Mouse (Mus musculus) C2C12 (cell line): Measurements from ENCODE around the gene Hist1h4c. TPM values are rescaled to one million over a fixed set of nuclear protein-coding genes. Genes with fewer than 3 reads are reported as not detected.

Experiments
- H3K27me3 ChIP-seq: one replicate; pipeline ENCODE4 v1.6.1; 2011; ENCODE audit not compliant: control insufficient read depth, insufficient read depth, insufficient read length
- H3K36me3 ChIP-seq: one replicate; pipeline ENCODE4 v1.6.1; 2011; ENCODE audit not compliant: control insufficient read depth, insufficient read depth
- H3K4me3 ChIP-seq: one replicate; pipeline ENCODE4 v1.5.1; 2011; ENCODE audit warnings: mild to moderate bottlenecking, control low read depth; ENCODE audit not compliant: poor library complexity, insufficient read depth, severe bottlenecking
- H3K79me2 ChIP-seq: one replicate; pipeline ENCODE4 v1.6.1; 2011; ENCODE audit not compliant: control insufficient read depth, insufficient read depth
- H3K79me3 ChIP-seq: one replicate; pipeline ENCODE4 v1.6.1; 2011; ENCODE audit warnings: low read depth, control low read depth
- H3ac ChIP-seq: one replicate; pipeline ENCODE3; 2011; ENCODE audit warnings: low read depth; ENCODE audit not compliant: control insufficient read depth, insufficient read length
- CEBPB ChIP-seq: IDR thresholded peaks from one replicate; pipeline ENCODE4 v1.6.1; 2011; ENCODE audit warnings: low read depth, mild to moderate bottlenecking, control low read depth, moderate library complexity
- CTCF ChIP-seq: IDR thresholded peaks from one replicate; pipeline ENCODE4 v1.5.1; 2011; ENCODE audit not compliant: control insufficient read depth, insufficient read depth, insufficient read length
- FOSL1 ChIP-seq: IDR thresholded peaks from one replicate; pipeline ENCODE4 v1.8.0; 2011; ENCODE audit warnings: mild to moderate bottlenecking, low read length; ENCODE audit not compliant: poor library complexity, insufficient read depth, severe bottlenecking
- MAX ChIP-seq: IDR thresholded peaks from one replicate; pipeline ENCODE4 v1.6.1; 2011; ENCODE audit warnings: mild to moderate bottlenecking, control low read depth
- MYOD1 ChIP-seq: IDR thresholded peaks from one replicate; pipeline ENCODE4 v1.6.1; 2011; ENCODE audit warnings: low read depth; ENCODE audit not compliant: control insufficient read depth, insufficient read length
- MYOG ChIP-seq: IDR thresholded peaks from one replicate; pipeline ENCODE4 v1.6.1; 2011; ENCODE audit not compliant: control insufficient read depth, insufficient read length; ENCODE audit errors: extremely low read depth
- USF1 ChIP-seq: IDR thresholded peaks from one replicate; pipeline ENCODE4 v1.6.1; 2011; ENCODE audit warnings: low read depth, mild to moderate bottlenecking, control low read depth, moderate library complexity
- polyA plus RNA-seq: library from polyadenylated mRNA; unstranded; fragments of >200 nt; fragmentation: generic; extraction: Trizol; gene quantifications from one replicate; pipeline ENCODE4 v1.2.1, GENCODE M21; 2012; ENCODE audit warnings: missing spikeins

Gene Hist1h4c
- polyA plus RNA-seq, 1 experiment = 0.62 TPM

- peak overlapping the region; percentile 48 for H3ac ChIP-seq
- H3K27me3 ChIP-seq = no peaks in the 10 kb centered on the region
- H3K4me3 ChIP-seq = peak overlapping the region; percentile 23
- TF ChIP-seq CEBPB (peak; percentile 16), FOSL1 (peak; percentile 10), CTCF (no peak), MYOG (no peak), MAX (peak; percentile 9)
- peaks cover 1% of the 10 kb centered on the region for H3K79me3 ChIP-seq
- H3K36me3 ChIP-seq = no peaks in the 10 kb centered on the region
- H3K79me2 ChIP-seq = no peaks in the 10 kb centered on the region
Observed at GRCm38 (mm10) chr13:23744421-23745380, 46.4 kb upstream of the Hist1h4c start.

DNA sequence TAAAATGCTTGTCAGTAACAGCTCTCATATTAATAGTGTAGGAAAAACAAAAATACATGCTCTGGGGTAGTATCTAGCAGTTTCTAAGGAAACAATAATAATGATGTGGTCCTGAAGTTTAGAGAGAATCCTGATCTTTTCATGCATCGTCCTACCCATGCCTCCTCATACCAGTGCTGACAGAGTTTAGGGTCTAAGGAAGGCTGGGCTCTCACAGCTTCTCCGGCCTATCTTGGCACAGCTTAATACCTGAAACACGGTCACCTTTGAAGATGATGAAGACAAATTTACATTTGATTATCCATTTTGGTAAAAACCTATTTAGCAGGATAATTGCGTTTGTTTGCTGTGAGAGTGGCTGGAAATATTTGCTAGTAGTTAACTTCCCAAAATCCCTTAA is 45.7 kb upstream of the Hist1h4c start:
- TF ChIP-seq USF1 (no peak), MYOG (no peak), MAX (no peak), CEBPB (no peak), CTCF (no peak)
- Histone ChIP-seq H3K79me2 (no peaks in the 10 kb centered on the region), H3K79me3 (peaks cover 1% of the 10 kb centered on the region), H3K27me3 (no peaks in the 10 kb centered on the region), H3K36me3 (no peaks in the 10 kb centered on the region), H3ac (no peak overlapping the region), H3K4me3 (no peak overlapping the region)

DNA sequence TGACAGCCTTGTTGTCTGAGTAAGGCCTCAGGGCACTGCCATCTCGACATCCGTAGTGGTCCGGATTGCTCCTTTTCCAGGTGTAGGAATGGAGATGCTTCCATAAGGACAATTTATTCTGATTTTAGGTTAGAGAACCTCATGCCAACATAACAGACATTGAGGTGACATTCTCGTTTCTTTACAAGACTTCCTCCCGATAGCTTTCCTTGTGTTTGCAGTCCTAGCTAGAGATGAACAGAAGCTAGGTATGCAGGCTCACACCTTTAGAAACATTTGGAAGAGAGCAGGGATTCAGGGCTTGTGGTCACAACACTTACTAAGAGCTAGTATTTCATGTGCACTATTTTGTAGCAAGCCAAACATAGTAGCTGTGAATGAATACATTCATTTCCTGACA is 45.0 kb upstream of the Hist1h4c start:
- Histone ChIP-seq H3K27me3 (no peaks in the 10 kb centered on the region), H3K4me3 (no peak overlapping the region), H3ac (no peak overlapping the region), H3K36me3 (no peaks in the 10 kb centered on the region), H3K79me3 (peaks cover 1% of the 10 kb centered on the region), H3K79me2 (no peaks in the 10 kb centered on the region)
- TF ChIP-seq FOSL1 (no peak), USF1 (no peak), MYOD1 (no peak), MYOG (no peak), CTCF (no peak), CEBPB (no peak), MAX (no peak)

- TF ChIP-seq FOSL1 (no peak), MYOD1 (no peak), CEBPB (no peak), MAX (no peak), CTCF (no peak), MYOG (no peak), USF1 (no peak)
- Histone ChIP-seq H3ac (no peak overlapping the region), H3K79me2 (no peaks in the 10 kb centered on the region), H3K4me3 (no peak overlapping the region), H3K36me3 (no peaks in the 10 kb centered on the region), H3K27me3 (no peaks in the 10 kb centered on the region), H3K79me3 (peaks cover 1% of the 10 kb centered on the region)
Observed at GRCm38 (mm10) chr13:23742007-23742406, 43.8 kb upstream of the Hist1h4c start.

GRCm38 (mm10) chr13:23740910-23741309 is 42.7 kb upstream of the Hist1h4c start:
- TF ChIP-seq FOSL1 (no peak), CTCF (no peak), MYOG (no peak), USF1 (no peak), MYOD1 (no peak), MAX (no peak), CEBPB (no peak)
- H3K4me3 ChIP-seq = no peak overlapping the region

More at GRCm38 (mm10) chr13:23740910-23741309, 42.7 kb upstream of the Hist1h4c start:
- no peak overlapping the region for H3ac ChIP-seq
- H3K79me3 ChIP-seq = peaks cover 1% of the 10 kb centered on the region
- no peaks in the 10 kb centered on the region for H3K36me3 ChIP-seq
- no peaks in the 10 kb centered on the region for H3K27me3 ChIP-seq
- no peaks in the 10 kb centered on the region for H3K79me2 ChIP-seq
